Mouse (Mus musculus) inflammation-experienced regulatory T-cells, adult 6 months (primary cell): ENCODE measurements around the gene Tesc. TPM values are rescaled to one million over a fixed set of nuclear protein-coding genes. Genes with fewer than 3 reads are reported as not detected.

ENCODE experiments used
- polyA plus RNA-seq, 3 experiments: library from polyadenylated mRNA; unstranded; fragments of 100-300 nt; shearing (Covaris generic); gene quantifications; one replicate each; pipeline ENCODE4 v1.2.1; 2017

Gene Tesc
- polyA plus RNA-seq, 3 experiments from 2014 or later: 3.2 to 6.1 (median 5.5) TPM

Other genes with a start within 250 kb of the Tesc start
- gene Nos1, start 246.7 kb upstream of the Tesc start, polyA plus RNA-seq: under 1 TPM in 2 of 3 experiments, not detected in 1; 0.06 to 0.08 TPM
- gene Fbxo21, start 51.0 kb upstream of the Tesc start, polyA plus RNA-seq: 10 to 100 TPM in 1 of 3 experiments, 1 to 10 TPM in 2; 8.3 to 15.6 (median 9.3) TPM
- 1 to 10 TPM; 3.2 to 3.5 (median 3.3) TPM for gene Fbxw8, start 127.7 kb downstream of the Tesc start, polyA plus RNA-seq
- under 1 TPM in 1 of 3 experiments, not detected in 2; 0.54 TPM for gene Hrk, start 136.9 kb downstream of the Tesc start, polyA plus RNA-seq
- gene Rnft2, start 217.4 kb downstream of the Tesc start, polyA plus RNA-seq: not detected
- gene 2410131K14Rik, start 217.5 kb downstream of the Tesc start, polyA plus RNA-seq: 1 to 10 TPM; 2.7 to 3.7 (median 3.1) TPM